Mouse (Mus musculus): Measurements from ENCODE around the gene Rad50.

Rad50 gene

DNA sequence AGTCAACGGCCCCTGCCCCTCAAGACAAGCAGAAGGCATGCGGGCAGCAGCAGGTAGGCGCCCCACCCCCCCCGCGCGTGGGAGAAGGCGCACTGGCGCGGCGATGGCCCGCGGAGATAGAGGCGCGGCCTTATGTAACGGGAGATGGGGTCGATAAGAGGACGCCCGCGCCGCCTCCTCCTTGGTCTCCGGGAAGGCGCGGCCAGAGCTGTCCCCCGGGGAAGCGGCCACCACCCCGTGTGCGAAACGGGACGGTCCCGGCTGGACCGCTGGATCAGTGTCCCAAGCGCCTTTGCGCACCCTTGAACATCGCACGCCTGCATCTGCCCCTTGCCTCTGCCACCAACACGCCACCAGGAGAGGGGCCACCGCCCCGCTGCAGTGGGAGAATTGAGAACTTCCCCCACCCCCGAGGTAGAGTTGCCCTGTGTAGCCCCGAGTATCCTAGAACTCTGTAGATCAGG lies 70.9 kb downstream of the Rad50 start:
- intact Hi-C loops (cut with DNase I): no loop called here

GRCm38 (mm10) chr11:53635590-53636182 lies 71.4 kb downstream of the Rad50 start:
- intact Hi-C loops (cut with DNase I): no loop called here

DNA sequence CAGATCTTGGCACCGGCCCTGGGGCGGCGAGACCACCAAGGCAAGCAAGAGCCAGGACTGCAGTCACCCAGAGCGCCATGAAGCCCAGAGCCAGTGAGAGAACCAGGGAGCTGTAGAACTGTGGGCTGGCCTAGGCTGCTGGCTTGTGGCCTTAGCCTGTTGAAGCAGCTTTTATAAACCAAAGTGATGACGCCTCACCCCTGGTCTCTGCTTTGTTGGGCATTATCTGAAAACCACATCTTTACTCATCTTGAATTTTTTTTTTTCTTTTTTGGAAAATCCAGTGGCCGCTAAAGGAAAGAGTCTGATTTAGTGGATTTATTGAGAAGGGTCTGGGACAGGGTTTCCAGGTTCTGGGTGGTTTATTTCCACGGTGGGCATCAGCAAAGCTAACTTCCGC lies 72.6 kb downstream of the Rad50 start, which contains the start of gene Il13:
TSS of gene Il13 (minus strand) at position 147 of the 400 bp plus-strand sequence.
- intact Hi-C loops (cut with DNase I): no loop called here

GRCm38 (mm10) chr11:53633644-53634043 lies 73.5 kb downstream of the Rad50 start:
- intact Hi-C loops (cut with DNase I): no loop called here

GRCm38 (mm10) chr11:53632122-53632733 lies 74.9 kb downstream of the Rad50 start:
- intact Hi-C loops (cut with DNase I): no loop called here

GRCm38 (mm10) chr11:53627859-53628258 lies 79.3 kb downstream of the Rad50 start:
- intact Hi-C loops (cut with DNase I): loop anchor here (2.0 to 5.0 kb wide), 2 partner anchors 41 to 161 kb away; no protein-coding TSS in a partner anchor

DNA sequence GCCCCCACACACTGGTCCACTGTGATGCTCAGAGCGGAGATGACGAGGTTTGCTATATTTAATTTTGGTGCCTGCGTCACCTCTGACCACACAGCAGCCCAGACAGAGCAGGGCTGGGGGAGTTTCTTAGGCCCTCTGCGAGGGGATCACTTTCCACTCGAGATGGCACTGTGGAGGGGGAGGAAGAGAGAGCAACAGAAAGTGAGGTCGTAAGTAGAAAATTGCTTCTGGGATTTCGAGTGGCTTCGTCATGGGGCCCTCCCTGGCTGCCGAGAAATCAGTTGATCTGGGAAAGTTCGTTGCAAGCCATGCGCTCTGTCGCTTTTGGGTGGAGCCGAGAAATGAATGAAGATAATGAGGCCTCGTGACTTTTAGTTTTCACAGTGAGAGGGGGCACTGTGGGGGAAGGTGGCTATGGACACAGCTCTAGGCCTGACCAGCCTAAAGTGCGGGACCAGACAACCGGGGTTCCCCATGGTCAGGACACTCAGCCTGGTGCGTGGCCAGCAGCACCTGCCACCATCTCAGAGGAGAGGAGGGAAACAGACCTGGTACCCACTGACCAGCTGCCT lies 80.2 kb downstream of the Rad50 start:
- intact Hi-C loops (cut with DNase I): loop anchor here (5.0 kb wide), 1 partner anchor 40 kb away; no protein-coding TSS in a partner anchor

DNA sequence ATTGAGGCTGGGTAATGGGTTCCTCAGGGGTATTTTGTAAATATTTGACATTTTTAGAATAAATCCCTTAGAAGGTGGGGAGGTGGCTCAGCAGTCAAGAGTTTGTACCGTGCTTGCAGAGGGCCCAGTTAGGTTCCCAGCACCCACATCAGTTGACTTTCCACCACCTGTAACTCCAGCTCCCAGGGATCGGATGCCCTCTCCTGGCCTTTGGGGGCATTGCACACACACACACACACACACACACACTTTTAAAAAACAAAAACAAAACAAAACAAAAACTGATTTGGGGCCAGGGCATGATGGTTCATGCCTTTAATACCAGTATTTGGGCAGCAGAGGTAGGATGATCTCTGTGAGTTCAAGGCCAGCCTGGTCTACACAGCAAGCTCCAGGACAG lies 83.0 kb downstream of the Rad50 start:
- intact Hi-C loops (cut with DNase I): loop anchor here (5.0 kb wide), 1 partner anchor 87 kb away; no protein-coding TSS in a partner anchor

- intact Hi-C loops (cut with DNase I): loop anchor here (5.0 kb wide), 1 partner anchor 86 kb away; no protein-coding TSS in a partner anchor
These were observed 83.5 kb downstream of the Rad50 start for GRCm38 (mm10) chr11:53623573-53623972.

DNA sequence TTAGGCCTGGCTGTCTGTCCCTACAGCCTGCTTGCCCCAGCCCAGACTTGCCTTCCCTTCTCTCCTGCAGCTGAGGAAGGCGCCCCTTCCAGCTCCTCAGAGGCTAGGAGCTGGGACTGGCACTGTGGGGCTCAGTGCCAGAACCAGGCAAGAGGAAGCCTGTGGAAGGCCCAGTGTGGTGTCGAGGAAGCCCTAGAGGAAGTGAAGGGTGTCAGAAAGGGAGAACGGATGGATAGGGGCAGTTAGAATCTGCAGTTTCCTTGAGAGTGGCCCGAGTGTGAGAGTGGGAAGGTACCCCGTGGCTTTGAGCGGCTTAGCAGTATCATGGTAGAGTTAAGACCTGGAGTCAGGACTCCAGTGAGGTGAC lies 84.7 kb downstream of the Rad50 start:
- intact Hi-C loops (cut with DNase I): loop anchor here (5.0 kb wide), 1 partner anchor 85 kb away; no protein-coding TSS in a partner anchor

DNA sequence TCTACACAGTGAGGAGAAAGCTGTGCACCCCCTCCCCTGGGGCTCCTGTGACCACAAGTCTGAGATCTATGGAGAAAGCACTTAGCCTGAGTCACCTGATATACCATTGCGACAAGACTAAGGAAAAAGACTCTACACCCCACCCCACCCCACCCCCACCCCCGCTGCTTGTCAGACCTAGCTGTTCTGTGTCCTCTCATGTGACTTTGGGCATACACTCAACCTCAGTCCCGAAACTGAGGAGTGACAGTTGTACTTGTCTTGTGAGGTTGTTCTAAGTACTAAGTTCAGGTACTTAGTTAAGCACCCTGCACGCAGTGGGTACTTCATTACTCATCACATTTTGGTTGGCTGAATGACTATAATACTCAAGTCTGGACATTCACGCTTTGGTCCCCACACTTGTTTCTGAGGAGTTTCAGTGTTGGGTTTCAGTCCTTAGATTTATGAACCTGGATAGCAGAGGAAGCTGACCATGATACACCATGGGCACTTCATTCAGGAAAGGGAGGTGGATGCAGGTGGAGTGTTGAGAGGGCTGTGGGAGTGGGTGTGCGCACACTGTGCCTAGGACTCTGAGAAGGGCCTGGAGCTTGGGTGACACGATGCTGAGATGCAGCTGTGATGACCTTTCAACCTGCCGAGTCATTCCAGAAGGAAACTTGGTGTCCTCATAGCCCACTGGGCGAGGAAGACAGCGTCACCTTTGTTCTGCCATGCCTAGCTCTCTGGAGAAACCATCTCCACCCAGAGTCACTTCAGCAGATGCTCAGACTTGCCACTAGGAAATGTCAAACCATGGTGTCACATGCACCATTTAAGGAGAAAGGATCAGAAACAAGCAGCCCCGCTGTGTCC lies 85.3 kb downstream of the Rad50 start:
- intact Hi-C loops (cut with DNase I): loop anchor here (5.0 kb wide), 1 partner anchor 85 kb away; no protein-coding TSS in a partner anchor

DNA sequence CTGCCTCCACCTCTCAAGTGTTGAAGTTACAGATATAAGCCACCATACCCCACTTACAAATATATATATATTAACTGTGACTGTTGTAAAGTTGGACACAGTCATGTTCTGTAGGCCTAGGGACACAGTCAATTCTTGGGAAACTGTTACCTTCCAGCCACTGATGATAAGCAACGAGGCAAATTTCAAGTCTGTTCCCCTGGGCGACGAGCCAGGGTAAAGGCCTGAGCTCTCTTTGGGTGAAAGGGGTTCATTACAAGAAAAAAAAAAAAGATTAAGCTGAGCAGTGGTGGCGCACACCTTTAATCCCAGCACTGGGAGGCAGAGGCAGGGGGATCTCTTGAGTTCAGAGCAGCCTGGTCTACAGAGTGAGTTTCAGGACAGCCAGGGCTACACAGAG lies 87.0 kb downstream of the Rad50 start:
- intact Hi-C loops (cut with DNase I): loop anchor here (5.0 kb wide), 1 partner anchor 83 kb away; no protein-coding TSS in a partner anchor

DNA sequence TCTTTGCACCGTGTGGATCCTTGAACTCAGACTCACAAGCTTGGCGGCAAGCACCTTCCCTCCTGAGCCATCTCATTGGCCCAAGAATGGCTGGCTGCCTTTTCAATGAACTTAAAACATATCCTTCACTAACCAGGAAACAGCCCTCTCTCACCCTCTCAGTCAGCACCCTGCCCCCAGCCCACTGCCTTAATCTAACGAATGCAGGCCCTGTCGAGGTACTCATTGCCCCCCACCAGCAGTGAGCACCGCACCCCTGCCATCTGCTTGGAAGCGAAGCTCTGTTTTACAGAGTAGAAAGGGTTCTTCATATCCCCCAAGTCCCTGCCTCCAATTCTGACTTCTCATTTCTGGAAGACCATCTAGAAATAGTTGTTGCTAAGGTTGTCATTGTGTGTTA lies 87.7 kb downstream of the Rad50 start:
- intact Hi-C loops (cut with DNase I): no loop called here

DNA sequence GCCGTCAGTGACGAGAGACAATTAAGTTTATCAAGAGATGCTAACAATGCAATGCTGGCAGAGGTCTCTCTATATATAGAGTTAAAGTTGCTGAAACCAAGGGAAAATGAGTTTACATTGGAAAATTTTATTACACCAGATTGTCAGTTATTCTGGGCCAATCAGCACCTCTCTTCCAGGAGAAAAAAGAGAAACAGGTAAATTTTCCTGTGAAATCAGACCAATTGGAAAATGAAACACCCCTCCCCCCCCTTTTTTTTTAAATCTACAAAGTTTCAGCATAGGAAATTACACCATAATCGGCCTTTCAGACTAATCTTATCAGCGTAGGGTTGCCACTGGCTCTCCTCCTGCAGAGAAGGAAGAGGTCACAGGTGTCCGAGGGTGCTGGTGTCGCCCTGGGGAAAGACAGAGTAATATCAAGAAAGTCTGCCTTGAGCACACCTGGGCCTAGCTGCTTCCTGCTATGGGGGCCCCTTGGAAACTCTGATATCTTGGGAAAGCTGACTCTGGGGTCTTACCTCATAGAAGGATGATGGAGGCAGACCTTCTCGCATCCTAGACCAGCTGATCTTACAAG lies 88.4 kb downstream of the Rad50 start, which contains the start of gene Il4:
TSS of gene Il4 (minus strand) at position 51 of the 580 bp plus-strand sequence.
- intact Hi-C loops (cut with DNase I): no loop called here

DNA sequence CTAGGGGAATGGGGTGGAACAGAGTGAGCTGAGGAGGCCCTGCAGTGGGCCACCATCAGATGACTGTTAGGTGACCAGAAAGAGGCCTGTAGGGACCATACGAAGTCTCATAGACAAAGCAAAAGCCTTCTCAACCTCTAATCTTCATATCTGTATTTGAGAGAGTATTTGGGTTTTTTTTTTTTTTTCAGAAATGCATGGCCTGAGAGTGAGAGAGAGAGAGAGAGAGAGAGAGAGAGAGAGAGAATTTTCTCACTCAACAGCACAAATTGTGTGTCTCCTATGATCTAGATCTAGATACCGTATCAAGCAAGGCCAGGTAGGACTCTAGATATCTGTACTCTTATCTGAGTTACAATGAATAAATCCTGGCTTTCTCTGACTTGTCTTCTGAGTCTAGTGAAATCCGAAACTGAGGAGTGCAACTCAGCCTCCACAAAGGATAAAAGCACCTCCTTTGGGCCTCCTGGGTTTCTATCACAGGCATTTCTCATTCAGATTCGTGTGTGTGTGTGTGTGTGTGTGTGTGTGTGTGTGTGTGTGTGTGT lies 89.5 kb downstream of the Rad50 start:
- intact Hi-C loops (cut with DNase I): no loop called here

- intact Hi-C loops (cut with DNase I): no loop called here
These were observed 90.2 kb downstream of the Rad50 start for GRCm38 (mm10) chr11:53616748-53617558.

DNA sequence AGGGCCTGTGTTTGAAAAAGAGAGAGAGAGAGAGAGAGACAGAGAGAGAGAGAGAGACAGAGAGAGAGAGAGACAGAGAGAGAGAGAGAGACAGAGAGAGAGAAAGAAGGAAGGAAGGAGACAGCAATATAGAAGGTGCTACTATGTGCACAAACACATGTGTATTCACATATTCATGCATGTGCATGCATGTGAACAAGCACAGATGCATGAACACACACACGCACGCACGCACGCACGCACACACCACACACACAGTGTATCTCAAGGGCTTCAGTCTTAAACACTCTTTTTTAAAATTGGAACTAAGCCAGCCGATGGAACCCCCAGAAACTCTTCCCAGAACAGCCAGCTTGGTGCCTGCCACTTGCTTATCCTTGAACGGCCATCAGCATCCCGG lies 91.5 kb downstream of the Rad50 start:
- intact Hi-C loops (cut with DNase I): no loop called here

DNA sequence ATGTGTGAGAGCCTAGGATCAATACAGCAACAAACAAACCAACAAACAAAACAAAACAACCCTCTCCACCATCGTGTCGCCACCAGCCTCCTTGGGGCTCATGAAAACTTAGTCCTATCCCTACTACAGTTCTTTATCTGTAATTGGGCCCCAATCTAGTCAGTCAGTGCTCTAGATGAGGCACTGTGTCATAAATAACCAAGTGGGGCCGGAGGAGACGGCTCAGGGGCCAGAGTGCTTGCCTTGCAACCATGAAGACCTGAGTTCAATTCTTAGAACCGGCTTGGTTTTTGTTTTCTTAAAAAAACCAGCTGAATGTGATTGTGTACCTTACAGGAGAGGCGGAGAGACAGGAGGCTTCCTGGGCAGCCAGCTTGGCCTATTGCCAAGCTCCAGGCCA lies 91.9 kb downstream of the Rad50 start:
- intact Hi-C loops (cut with DNase I): no loop called here

DNA sequence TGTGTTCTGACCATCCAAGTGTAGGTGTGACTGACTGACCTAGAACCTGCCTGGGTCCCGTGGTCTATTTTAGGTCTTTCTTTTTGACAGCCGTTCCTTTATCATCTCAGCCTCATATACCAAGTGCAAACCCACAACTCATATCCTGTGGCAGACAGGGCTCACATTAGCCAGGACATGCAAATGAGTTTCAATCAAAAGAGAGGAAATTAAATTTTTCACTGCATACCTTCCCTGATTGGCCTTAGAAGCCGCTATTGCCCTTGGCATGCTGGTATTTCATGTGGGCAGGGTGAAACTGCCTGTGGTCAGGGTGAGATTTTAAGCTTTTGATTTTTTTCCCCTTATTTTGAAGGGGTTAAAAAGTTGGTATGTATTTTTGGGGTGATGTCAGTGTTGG lies 97.4 kb downstream of the Rad50 start:
- intact Hi-C loops (cut with DNase I): no loop called here

DNA sequence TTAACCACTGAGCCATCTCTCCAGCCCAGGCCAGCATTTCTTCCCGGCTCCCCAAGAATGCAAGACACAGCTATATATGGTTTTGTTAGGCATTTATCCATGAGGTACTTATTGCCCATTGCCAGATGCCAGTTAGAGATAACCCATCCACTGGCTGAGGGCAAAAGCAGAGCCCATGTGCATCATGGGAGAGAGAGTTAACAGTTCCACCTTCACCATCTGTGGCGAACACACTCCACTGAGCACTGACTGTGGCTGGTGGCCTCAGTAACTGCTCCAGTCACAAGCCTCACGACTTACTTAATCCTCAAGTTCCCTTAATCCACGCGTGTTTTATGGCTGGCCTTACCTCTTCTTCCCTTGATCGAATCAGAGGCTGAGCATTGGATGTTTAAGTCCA lies 97.9 kb downstream of the Rad50 start:
- intact Hi-C loops (cut with DNase I): no loop called here

All from adrenal gland (tissue).